Mouse (Mus musculus) intestine, postnatal 0 days (tissue): ENCODE data around the gene Neurod1. TPM values are rescaled to one million over a fixed set of nuclear protein-coding genes. Genes with fewer than 3 reads are reported as not detected.

Experiments used
- ATAC-seq: fragments of 200-750 bp; cut with Nextera tagmentation; 2 replicates; pipeline ENCODE4 v1.8.0; 2017; ENCODE audit warnings: mild to moderate bottlenecking, moderate TSS enrichment, moderate library complexity
- H3K27ac ChIP-seq: fragments of 300-500 bp; sonication (generic); 2 replicates; pipeline ENCODE4 v1.5.1; 2014; ENCODE audit warnings: mild to moderate bottlenecking, low read depth, low read length, moderate library complexity
- H3K27me3 ChIP-seq: fragments of 300-500 bp; sonication (generic); replicated peaks from 2 replicates; pipeline ENCODE4 v1.6.1; 2014; ENCODE audit warnings: low read length, mixed read lengths; ENCODE audit not compliant: control insufficient read depth, insufficient read depth
- H3K36me3 ChIP-seq: fragments of 300-500 bp; sonication (generic); 2 replicates; pipeline ENCODE4 v1.6.1; 2014; ENCODE audit warnings: mild to moderate bottlenecking, moderate library complexity; ENCODE audit not compliant: control insufficient read depth, insufficient read depth
- H3K4me1 ChIP-seq: fragments of 300-500 bp; sonication (generic); replicated peaks from 2 replicates; pipeline ENCODE4 v1.6.1; 2014; ENCODE audit warnings: antibody characterized with exemption, low read length, mixed read lengths; ENCODE audit not compliant: control insufficient read depth, insufficient read depth
- H3K4me2 ChIP-seq: fragments of 300-500 bp; sonication (generic); replicated peaks from 2 replicates; pipeline ENCODE4 v1.6.1; 2014; ENCODE audit warnings: low read depth, mild to moderate bottlenecking, moderate library complexity
- H3K4me3 ChIP-seq: fragments of 300-500 bp; sonication (generic); 2 replicates; pipeline ENCODE4 v1.5.1; 2014; ENCODE audit warnings: low read depth, low read length
- H3K9ac ChIP-seq: fragments of 300-500 bp; sonication (generic); 2 replicates; pipeline ENCODE4 v1.6.1; 2014; ENCODE audit warnings: mild to moderate bottlenecking, low read depth, low read length
- H3K9me3 ChIP-seq: fragments of 300-500 bp; sonication (generic); 2 replicates; pipeline ENCODE4 v1.6.1; 2016; ENCODE audit warnings: mixed run types; ENCODE audit not compliant: control insufficient read depth
- CTCF ChIP-seq: sonication (generic); IDR thresholded peaks from 2 replicates; pipeline ENCODE4 v1.5.1; 2016; ENCODE audit warnings: low read depth, mild to moderate bottlenecking, control low read depth, antibody characterized with exemption, moderate library complexity
- WGBS: fragments of 180-500 bp; shearing (Covaris S2); extraction: QIAGEN DNeasy Blood & Tissue Kit; methylation state at CpG from one replicate; pipeline ENCODE4 v1.1.7; 2014; 5-methylcytosine and 5-hydroxymethylcytosine counted together
- polyA plus RNA-seq: library from polyadenylated mRNA; unstranded; fragments of >200 nt; fragmentation: Nextera tagmentation; extraction: Ambion mirVana; gene quantifications from 2 replicates; pipeline ENCODE4 v1.2.1, GENCODE M21; 2015

Gene Neurod1
- polyA plus RNA-seq, 1 experiment from 2014 or later: 2.1 TPM

DNA sequence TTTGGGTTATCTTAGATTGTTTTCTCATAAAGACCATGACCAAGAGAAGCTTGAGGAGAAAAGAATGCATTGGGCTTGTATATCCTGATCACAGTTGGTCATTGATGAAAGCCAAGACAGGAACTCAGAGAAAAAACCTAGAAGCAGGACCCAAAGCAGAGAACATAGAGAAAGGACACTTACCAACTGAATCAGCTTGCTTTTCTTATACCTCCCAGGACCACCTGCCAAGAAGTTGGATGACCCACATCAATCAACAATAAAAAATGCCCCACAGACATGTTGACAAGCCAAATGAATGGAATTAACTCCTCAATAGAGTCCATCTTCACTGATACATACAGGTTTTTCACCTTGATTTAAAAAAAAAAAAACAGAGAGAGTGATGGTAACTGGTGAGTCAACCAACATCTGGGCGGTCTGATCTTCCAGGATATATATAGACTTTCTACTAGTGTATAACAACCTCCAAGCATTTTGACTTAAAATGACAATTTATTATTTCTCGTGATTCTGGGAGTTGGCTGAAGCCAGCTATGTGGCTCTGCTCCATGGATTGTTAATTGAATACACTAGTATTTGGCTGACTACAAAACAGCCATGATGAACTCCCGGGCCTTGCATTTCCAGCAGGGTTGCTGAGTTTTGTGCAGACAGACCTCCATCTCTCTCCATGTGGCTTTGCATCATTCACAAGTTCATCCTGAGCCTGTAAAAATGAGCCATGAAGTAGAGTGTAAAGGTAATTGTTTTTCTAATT is 12.5 kb downstream of the Neurod1 start:
- H3K4me3 ChIP-seq: no peak overlapping the region
- ATAC-seq: no peak
- H3K36me3 ChIP-seq: no peaks in the 10 kb centered on the region
- no peak overlapping the region for H3K4me2 ChIP-seq
- no peak overlapping the region for H3K9ac ChIP-seq
- WGBS: 91% methylated on average over 3 of the region's 3 CpGs
- H3K9me3 ChIP-seq: no peaks in the 10 kb centered on the region
- no peak overlapping the region for H3K27ac ChIP-seq
- no peaks in the 10 kb centered on the region for H3K27me3 ChIP-seq
- TF ChIP-seq CTCF: no peak
- no peaks in the 10 kb centered on the region; the same call in 1 of the 2 replicates for H3K4me1 ChIP-seq

DNA sequence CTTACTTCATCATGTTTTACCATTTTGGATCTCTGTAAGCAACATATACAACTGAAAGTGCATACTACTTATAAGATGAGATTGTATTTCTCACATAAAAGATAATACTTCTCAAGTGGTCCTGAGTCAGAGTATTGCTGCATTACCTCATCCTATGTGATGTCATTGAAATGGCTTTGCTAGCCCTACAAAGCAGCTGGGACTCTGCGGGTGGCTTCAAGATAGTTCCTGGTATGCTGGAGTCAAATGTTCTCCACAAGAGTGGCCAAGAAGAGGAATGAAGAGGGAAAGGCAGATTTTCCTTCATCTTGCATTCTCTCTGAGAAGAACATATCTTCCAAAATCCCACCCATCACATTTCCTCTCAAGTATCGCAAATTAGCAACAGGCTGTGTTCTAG is 13.2 kb downstream of the Neurod1 start:
- Histone ChIP-seq H3K4me2 (no peak overlapping the region), H3K4me3 (no peak overlapping the region), H3K9me3 (no peaks in the 10 kb centered on the region), H3K36me3 (no peaks in the 10 kb centered on the region), H3K9ac (no peak overlapping the region), H3K4me1 (no peaks in the 10 kb centered on the region; the same call in 1 of the 2 replicates), H3K27me3 (no peaks in the 10 kb centered on the region), H3K27ac (no peak overlapping the region)
- TF ChIP-seq CTCF: no peak
- 94% methylated on average over 2 of the region's 2 CpGs for WGBS
- ATAC-seq: no peak

DNA sequence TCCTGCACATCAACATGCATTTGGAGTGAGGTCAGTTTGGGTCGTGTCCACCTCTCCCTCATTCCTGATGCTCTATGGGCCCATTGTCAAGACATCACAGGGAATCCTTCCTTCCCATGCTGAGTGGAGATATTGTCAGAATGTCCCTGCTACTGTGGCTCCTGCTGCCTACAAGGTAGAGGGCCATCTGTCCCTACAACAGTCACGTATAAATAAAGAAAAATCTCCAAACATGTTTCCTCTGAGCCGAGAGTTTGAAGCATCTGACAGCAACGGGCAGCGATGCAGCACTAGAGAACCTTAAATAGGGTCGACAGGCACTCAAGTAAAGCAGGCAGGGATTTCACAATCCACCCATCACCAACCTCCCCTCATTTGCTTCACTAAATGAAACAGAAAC is 13.6 kb downstream of the Neurod1 start:
- no peak overlapping the region for H3K4me2 ChIP-seq
- H3K27me3 ChIP-seq: no peaks in the 10 kb centered on the region
- no peaks in the 10 kb centered on the region; the same call in 1 of the 2 replicates for H3K4me1 ChIP-seq
- ATAC-seq: no peak
- H3K9ac ChIP-seq: no peak overlapping the region
- 77% methylated on average over 6 of the region's 6 CpGs for WGBS
- no peak overlapping the region for H3K4me3 ChIP-seq
- H3K9me3 ChIP-seq: no peaks in the 10 kb centered on the region
- no peaks in the 10 kb centered on the region for H3K36me3 ChIP-seq
- no peak for TF ChIP-seq CTCF
- no peak overlapping the region for H3K27ac ChIP-seq

DNA sequence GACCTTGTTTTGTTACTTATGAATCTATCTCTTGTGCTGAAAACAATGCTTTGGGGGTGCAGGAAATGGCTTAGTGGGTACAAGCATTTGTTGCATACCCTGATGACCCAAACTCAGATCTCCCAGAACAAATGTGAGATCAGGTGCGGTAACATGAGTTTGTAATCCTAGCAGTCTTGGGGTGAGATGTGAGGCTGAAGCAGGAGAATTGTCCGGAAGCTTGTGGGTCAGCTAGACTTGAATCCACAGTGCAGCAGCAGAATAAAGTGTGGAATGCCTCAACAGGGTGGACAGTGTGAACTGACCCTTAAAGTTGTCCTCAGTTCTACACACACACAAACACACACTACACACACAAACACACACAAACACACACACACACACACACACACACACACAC is 14.3 kb downstream of the Neurod1 start:
- Histone ChIP-seq H3K4me1 (no peaks in the 10 kb centered on the region; the same call in 1 of the 2 replicates), H3K4me2 (no peak overlapping the region), H3K27ac (no peak overlapping the region), H3K9me3 (no peaks in the 10 kb centered on the region), H3K4me3 (no peak overlapping the region), H3K9ac (no peak overlapping the region), H3K36me3 (no peaks in the 10 kb centered on the region), H3K27me3 (no peaks in the 10 kb centered on the region)
- ATAC-seq: no peak
- TF ChIP-seq CTCF: no peak
- 99% methylated on average over 2 of the region's 2 CpGs for WGBS

DNA sequence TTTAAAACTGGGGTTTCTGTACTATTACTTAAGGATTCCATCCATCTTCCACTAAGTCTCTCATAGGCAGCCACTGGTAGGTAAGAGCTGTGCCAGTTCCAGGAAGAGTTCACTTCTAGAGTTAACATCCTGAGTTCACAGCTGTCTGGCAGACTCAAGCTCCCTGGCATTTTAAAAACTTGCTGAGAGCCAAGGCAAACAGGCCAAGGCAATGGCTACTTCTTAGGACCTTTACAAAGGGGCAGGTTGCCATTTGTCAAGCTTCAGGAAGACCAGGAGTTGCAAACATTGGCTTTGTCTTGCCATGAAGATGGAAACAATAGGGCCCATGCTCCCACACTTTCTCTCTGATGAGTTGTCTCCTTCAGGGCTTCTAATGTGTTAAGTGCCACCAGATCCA is 26.5 kb downstream of the Neurod1 start:
- no peaks in the 10 kb centered on the region for H3K36me3 ChIP-seq
- TF ChIP-seq CTCF: no peak
- H3K9ac ChIP-seq: no peak overlapping the region
- no peak overlapping the region for H3K27ac ChIP-seq
- H3K4me2 ChIP-seq: no peak overlapping the region
- peaks cover 10% of the 10 kb centered on the region; the same call in 1 of the 2 replicates for H3K27me3 ChIP-seq
- H3K4me1 ChIP-seq: peaks cover 5% of the 10 kb centered on the region; the same call in 1 of the 2 replicates
- H3K9me3 ChIP-seq: no peaks in the 10 kb centered on the region
- H3K4me3 ChIP-seq: no peak overlapping the region
- no peak for ATAC-seq

DNA sequence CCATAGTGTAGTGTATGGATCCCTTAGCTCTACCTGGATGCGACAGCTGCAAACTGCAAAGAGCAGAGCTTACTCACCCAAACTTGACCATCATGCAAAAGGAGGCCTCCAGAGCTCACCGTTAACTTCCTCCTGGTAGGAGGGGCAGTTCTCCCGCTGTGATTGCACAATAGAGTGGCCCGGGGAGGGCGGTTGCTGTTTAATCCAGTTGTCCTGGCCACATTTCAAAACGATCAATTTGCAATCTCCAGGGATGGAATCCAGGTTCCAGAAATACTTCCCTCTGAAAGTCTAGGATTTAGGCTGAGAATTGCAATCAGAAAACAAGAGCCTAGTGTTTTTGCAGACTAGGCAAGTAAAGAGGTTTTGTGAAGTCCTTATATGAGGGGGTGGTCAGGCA is 26.9 kb downstream of the Neurod1 start:
- ATAC-seq: no peak
- 12% methylated on average over 6 of the region's 6 CpGs for WGBS

More for the DNA sequence above, 26.9 kb downstream of the Neurod1 start:
- no peak for TF ChIP-seq CTCF
- no peak overlapping the region for H3K4me3 ChIP-seq
- no peaks in the 10 kb centered on the region for H3K36me3 ChIP-seq
- H3K27me3 ChIP-seq: peaks cover 10% of the 10 kb centered on the region; the same call in 1 of the 2 replicates
- no peak overlapping the region for H3K4me2 ChIP-seq
- peaks cover 5% of the 10 kb centered on the region; the same call in 1 of the 2 replicates for H3K4me1 ChIP-seq
- H3K27ac ChIP-seq: no peak overlapping the region
- no peak overlapping the region for H3K9ac ChIP-seq
- H3K9me3 ChIP-seq: no peaks in the 10 kb centered on the region
